Mouse (Mus musculus): ENCODE results near the gene Ankrd13a. TPM values are rescaled to one million over a fixed set of nuclear protein-coding genes. Genes with fewer than 3 reads are reported as not detected.

Ankrd13a gene
- polyA plus RNA-seq, 1 experiment from 2014 or later: 79.3 TPM

DNA sequence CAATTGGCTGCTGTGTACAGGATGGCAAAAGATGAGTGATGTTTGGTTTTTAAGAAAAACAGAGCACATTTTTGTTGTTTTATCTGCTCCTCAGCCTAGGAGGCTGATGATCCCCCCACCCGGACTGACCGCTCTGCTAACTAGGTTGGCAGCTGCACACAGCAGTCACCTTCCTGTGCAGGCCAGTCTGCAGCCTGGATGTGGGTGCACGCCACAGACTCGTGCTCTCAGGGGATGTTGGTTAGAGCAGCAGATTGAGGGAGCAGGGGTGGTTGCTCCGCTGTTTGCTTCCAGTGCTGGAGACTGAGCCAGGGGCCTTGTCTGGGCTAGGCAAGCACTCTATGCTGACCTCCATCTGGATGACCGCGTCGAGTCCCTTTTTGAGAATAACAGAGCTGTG is 4.7 kb upstream of the Ankrd13a start:
- no peak overlapping the region for H3K27ac ChIP-seq
- H3K4me1 ChIP-seq: peaks cover 19% of the 10 kb centered on the region
- no peaks in the 10 kb centered on the region for H3K27me3 ChIP-seq
- WGBS: 91% methylated on average over 8 of the region's 8 CpGs
- peaks cover 14% of the 10 kb centered on the region for H3K36me3 ChIP-seq
- H3K9me3 ChIP-seq: no peaks in the 10 kb centered on the region
- H3K4me2 ChIP-seq: no peak overlapping the region
- H3K9ac ChIP-seq: no peak overlapping the region
- no peak overlapping the region for H3K4me3 ChIP-seq
- ATAC-seq (ENCODE audit: borderline replicate concordance, extremely low read depth, low FRiP score, low TSS enrichment): no peak

DNA sequence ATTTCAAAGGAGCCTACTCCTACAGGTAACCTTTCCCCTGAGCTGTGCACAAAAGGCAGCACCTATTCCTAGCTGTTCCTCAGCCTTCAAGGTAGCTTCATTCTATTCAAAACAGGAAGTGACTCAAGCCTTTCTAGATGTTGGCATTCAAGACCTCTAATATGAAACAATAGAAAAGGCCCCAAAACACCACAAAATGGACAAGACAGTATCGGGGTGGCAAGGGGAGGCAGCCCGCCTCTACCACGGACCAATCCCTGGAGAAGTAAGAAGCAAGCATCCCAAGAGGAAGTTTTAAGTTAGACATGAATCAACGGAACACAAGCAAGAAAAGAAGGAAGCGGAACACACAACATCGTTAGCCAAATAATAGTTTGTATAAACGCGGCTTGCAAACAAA is 2.7 kb upstream of the Ankrd13a start:
- Histone ChIP-seq H3K27ac (0 out of 2 replicates have a peak overlapping the region, but pooled peaks have one; percentile 93), H3K9ac (no peak overlapping the region; the same call in 1 of the 2 replicates)

DNA sequence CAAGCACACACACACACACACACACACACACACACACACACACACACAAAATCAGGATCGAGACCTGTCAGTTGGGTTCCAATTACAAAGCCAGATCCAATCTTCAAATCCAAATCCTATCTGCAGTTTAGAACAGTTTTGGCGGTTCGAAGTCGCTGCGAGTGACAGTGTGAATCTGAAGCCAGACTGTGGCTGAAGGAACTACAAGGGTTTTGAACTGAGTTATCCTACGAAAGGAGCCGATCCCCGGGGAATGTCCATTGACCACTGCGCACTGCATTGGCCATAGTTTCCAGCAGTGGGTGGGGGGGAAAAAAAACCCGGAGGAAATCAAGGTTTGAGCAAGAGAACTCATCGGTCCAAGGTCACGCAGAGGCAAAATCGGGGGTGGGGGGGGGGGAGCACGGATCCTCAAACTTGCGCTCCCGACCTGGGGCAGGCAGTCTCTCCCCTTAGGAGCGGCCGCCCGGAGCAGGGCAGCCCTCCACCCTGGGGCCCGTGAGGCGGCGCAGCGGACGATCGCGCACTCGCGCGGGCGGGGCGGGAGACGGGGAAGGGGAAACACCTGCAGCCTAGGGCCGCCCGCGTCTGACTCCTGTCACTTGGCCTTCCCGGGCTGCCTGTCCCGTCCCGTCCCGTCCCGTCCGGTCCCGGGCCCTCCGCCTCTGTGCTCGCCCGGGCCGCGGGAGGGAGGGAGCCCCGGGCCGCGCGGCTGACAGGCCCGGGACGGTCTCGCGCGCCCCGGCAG is 1.8 kb upstream of the Ankrd13a start:
- no peaks in the 10 kb centered on the region for H3K9me3 ChIP-seq
- H3K9ac ChIP-seq: peak overlapping the region; percentile 91
- no peaks in the 10 kb centered on the region for H3K27me3 ChIP-seq
- H3K4me2 ChIP-seq: peak overlapping the region; percentile 79
- no peaks in the 10 kb centered on the region for H3K36me3 ChIP-seq
- 2% methylated on average over 22 of the region's 57 CpGs for WGBS
- H3K4me3 ChIP-seq: peak overlapping the region; percentile 98
- H3K27ac ChIP-seq: peak overlapping the region; percentile 93
- peak; percentile 58 for ATAC-seq (ENCODE audit: borderline replicate concordance, extremely low read depth, low FRiP score, low TSS enrichment)
- H3K4me1 ChIP-seq: peaks cover 31% of the 10 kb centered on the region

More for the DNA sequence above, 2.7 kb upstream of the Ankrd13a start:
- Histone ChIP-seq H3K4me1 (peaks cover 31% of the 10 kb centered on the region), H3K4me3 (peak overlapping the region; percentile 98), H3K27me3 (no peaks in the 10 kb centered on the region), H3K4me2 (peak overlapping the region; percentile 79), H3K9me3 (no peaks in the 10 kb centered on the region), H3K36me3 (no peaks in the 10 kb centered on the region)
- ATAC-seq (ENCODE audit: borderline replicate concordance, extremely low read depth, low FRiP score, low TSS enrichment): no peak
- 68% methylated on average over 8 of the region's 8 CpGs for WGBS

DNA sequence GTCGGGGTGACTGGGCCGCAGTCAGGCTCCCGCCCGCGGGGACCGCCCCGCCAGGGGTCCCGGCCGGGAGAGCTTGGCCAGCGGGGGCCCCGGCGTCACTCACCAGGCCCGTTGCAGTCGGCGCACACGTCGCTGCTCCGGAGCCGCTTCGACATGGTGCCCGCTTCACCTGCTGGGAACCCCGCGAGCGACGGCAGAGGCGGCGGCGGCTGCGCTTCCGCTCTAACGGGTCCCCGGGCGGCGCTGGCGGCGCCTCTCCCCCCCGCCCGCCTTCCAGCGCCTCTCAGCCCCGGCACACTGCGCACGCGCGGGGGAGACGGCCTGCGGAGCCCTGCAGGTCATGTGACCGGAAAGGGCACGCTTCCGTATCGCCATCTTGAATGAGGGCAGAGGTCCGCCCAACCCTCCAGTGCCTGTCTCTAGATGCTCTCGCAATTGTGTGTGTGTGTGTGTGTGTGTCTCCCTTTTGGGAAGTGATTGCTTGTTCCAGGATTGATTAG is 1.2 kb upstream of the Ankrd13a start:
- Histone ChIP-seq H3K4me3 (peak overlapping the region; percentile 98), H3K36me3 (no peaks in the 10 kb centered on the region)
- 0% methylated on average over 45 of the region's 52 CpGs for WGBS

DNA sequence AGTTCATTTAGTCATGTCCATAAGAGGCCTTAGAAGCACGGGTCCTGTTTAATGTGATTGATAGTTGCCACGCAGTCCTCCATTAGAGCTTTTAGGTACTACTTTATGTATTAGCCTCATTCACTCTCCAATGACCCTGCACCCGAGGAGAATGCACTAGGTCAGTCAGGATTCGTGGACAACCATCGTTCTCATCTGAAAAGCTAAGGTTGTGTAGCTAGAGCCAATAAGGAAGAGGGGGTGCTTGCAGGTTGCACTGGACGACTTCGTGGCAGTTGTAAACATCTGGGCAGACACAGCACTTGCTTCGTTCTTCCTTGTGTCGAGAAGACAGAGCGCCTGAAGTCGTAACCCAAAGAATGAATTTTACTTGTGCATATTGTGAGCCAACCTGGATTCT is 697 bp upstream of the Ankrd13a start:
- H3K27ac ChIP-seq: peak overlapping the region; percentile 93
- H3K4me1 ChIP-seq: peaks cover 40% of the 10 kb centered on the region
- H3K4me3 ChIP-seq: peak overlapping the region; percentile 98
- ATAC-seq (ENCODE audit: borderline replicate concordance, extremely low read depth, low FRiP score, low TSS enrichment): no peak; the same call in 1 of the 2 replicates
- peak overlapping the region; percentile 91 for H3K9ac ChIP-seq
- H3K4me2 ChIP-seq: peak overlapping the region; percentile 79
- 1% methylated on average over 11 of the region's 11 CpGs for WGBS
- H3K27me3 ChIP-seq: no peaks in the 10 kb centered on the region
- H3K36me3 ChIP-seq: no peaks in the 10 kb centered on the region
- H3K9me3 ChIP-seq: no peaks in the 10 kb centered on the region

More for the DNA sequence above, 1.2 kb upstream of the Ankrd13a start:
- no peaks in the 10 kb centered on the region for H3K9me3 ChIP-seq
- peaks cover 35% of the 10 kb centered on the region for H3K4me1 ChIP-seq
- peak overlapping the region; percentile 79 for H3K4me2 ChIP-seq
- peak overlapping the region; percentile 93 for H3K27ac ChIP-seq
- peak overlapping the region; percentile 91 for H3K9ac ChIP-seq
- H3K27me3 ChIP-seq: no peaks in the 10 kb centered on the region
- ATAC-seq (ENCODE audit: borderline replicate concordance, extremely low read depth, low FRiP score, low TSS enrichment): peak; percentile 86

DNA sequence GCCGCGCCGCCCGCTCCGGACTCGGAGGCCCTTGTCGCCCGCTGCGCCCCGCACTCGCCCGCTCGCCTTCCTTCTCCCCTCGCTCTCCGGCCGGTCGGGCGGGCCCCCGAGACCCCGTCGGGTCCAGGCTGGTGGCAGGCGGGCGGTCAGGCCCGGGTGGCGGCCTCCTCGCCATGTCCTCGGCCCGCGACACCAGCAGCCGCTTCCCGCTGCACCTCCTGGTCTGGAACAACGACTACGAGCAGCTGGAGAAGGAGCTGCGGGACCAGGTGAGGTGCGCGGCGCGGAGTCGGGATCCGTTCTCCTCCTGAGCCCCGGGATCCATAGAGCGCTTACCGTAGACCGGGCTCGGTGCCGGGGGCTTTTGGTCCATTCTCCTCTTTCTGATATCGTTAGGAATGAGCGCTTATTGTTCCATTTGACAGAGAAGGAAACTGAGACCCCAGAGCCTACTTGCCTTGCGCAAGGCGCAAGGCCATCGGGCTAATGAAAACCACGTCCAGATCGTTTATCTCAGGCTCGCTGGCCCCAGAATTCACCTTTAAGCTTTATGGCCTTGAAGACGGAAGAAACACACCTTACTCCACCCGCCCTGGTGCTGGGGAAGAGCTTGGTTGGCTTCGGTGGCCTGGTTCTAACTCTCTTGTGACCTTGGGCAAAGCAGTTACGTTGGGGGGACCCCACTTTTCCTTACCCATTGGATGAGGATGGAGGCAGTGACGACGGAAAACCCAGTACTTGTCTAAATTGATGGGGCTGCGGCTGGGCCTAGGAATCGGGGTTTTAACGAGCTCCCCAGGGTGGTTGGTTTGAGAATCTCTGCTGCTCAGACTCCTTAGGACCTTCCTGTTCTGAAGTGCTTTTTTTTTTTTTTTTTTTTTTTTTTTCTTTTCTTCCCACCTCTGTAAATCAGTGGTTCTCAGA is 841 bp downstream of the Ankrd13a start, which contains the start of gene Git2:
TSS of gene Git2 (minus strand) at position 462 of the 924 bp plus-strand sequence.
- peak within 1 kb of the TSS; percentile 93 for H3K27ac ChIP-seq
- no peaks in the 10 kb centered on the region for H3K9me3 ChIP-seq
- ATAC-seq (ENCODE audit: borderline replicate concordance, extremely low read depth, low FRiP score, low TSS enrichment): no peak; the same call in 1 of the 2 replicates
- no peaks in the 10 kb centered on the region for H3K27me3 ChIP-seq
- H3K4me1 ChIP-seq: peaks cover 42% of the 10 kb centered on the region
- peak within 1 kb of the TSS; percentile 91 for H3K9ac ChIP-seq
- under 1% methylated on average over 62 of the region's 63 CpGs for WGBS
- no peaks in the 10 kb centered on the region for H3K36me3 ChIP-seq
- H3K4me3 ChIP-seq: peak within 1 kb of the TSS; percentile 98
- peak within 1 kb of the TSS; percentile 79 for H3K4me2 ChIP-seq

DNA sequence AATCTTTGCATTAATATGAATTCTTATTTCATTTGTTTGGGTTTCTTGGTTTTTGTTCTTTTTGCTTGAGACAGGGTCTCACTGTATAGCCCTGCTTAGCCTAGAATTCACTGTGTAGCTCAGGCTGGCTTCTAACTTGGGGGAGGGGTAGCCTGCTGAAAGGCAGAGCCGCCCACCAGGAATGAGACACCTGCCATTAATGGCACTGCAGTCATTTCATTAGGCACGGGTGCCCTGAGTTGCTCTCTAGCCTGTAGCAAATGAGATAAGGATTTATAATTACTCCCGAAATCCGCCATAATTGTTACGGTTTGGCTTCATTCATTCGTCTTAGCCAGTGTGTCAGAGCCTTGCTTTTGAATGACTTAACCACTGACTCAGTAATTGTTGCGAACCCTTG is 1.7 kb downstream of the Ankrd13a start:
- peak overlapping the region; percentile 98 for H3K4me3 ChIP-seq
- H3K27ac ChIP-seq: no peak overlapping the region
- no peaks in the 10 kb centered on the region for H3K27me3 ChIP-seq
- H3K36me3 ChIP-seq: no peaks in the 10 kb centered on the region
- H3K4me2 ChIP-seq: peak overlapping the region; percentile 79
- no peaks in the 10 kb centered on the region for H3K9me3 ChIP-seq
- peak overlapping the region; percentile 91; the same call in 1 of the 2 replicates for H3K9ac ChIP-seq
- no peak for ATAC-seq (ENCODE audit: borderline replicate concordance, extremely low read depth, low FRiP score, low TSS enrichment)
- WGBS: 70% methylated on average over 7 of the region's 7 CpGs
- H3K4me1 ChIP-seq: peaks cover 38% of the 10 kb centered on the region

- H3K27me3 ChIP-seq: no peaks in the 10 kb centered on the region
- H3K4me1 ChIP-seq: peaks cover 61% of the 10 kb centered on the region
- no peak overlapping the region for H3K27ac ChIP-seq
- no peak overlapping the region for H3K4me3 ChIP-seq
- no peaks in the 10 kb centered on the region for H3K9me3 ChIP-seq
- ATAC-seq (ENCODE audit: borderline replicate concordance, extremely low read depth, low FRiP score, low TSS enrichment): no peak
- no peak overlapping the region for H3K9ac ChIP-seq
- WGBS: 49% methylated on average over 7 of the region's 7 CpGs
- no peaks in the 10 kb centered on the region for H3K36me3 ChIP-seq
- H3K4me2 ChIP-seq: no peak overlapping the region
These were observed 5.5 kb downstream of the Ankrd13a start for GRCm38 (mm10) chr5:114779956-114780489.

GRCm38 (mm10) chr5:114780912-114781311 is 6.4 kb downstream of the Ankrd13a start:
- peaks cover 63% of the 10 kb centered on the region for H3K4me1 ChIP-seq
- H3K4me3 ChIP-seq: no peak overlapping the region
- no peaks in the 10 kb centered on the region for H3K27me3 ChIP-seq
- WGBS: 81% methylated on average over 7 of the region's 7 CpGs
- no peaks in the 10 kb centered on the region for H3K9me3 ChIP-seq
- H3K4me2 ChIP-seq: no peak overlapping the region
- no peak for ATAC-seq (ENCODE audit: borderline replicate concordance, extremely low read depth, low FRiP score, low TSS enrichment)
- H3K36me3 ChIP-seq: no peaks in the 10 kb centered on the region
- H3K27ac ChIP-seq: no peak overlapping the region
- H3K9ac ChIP-seq: no peak overlapping the region

- ATAC-seq (ENCODE audit: borderline replicate concordance, extremely low read depth, low FRiP score, low TSS enrichment): no peak
- no peaks in the 10 kb centered on the region for H3K27me3 ChIP-seq
- H3K4me3 ChIP-seq: no peak overlapping the region
- no peaks in the 10 kb centered on the region for H3K9me3 ChIP-seq
- peak overlapping the region; percentile 57 for H3K27ac ChIP-seq
- no peak overlapping the region for H3K4me2 ChIP-seq
- H3K9ac ChIP-seq: no peak overlapping the region
- 54% methylated on average over 9 of the region's 9 CpGs for WGBS
- peaks cover 54% of the 10 kb centered on the region for H3K4me1 ChIP-seq
- H3K36me3 ChIP-seq: peaks cover 16% of the 10 kb centered on the region; the same call in 1 of the 2 replicates
These were observed 8.5 kb downstream of the Ankrd13a start for GRCm38 (mm10) chr5:114782991-114783390.

GRCm38 (mm10) chr5:114783405-114784163 is 9.1 kb downstream of the Ankrd13a start:
- no peak overlapping the region for H3K4me3 ChIP-seq
- peak overlapping the region; percentile 57 for H3K27ac ChIP-seq

More at GRCm38 (mm10) chr5:114783405-114784163, 9.1 kb downstream of the Ankrd13a start:
- no peaks in the 10 kb centered on the region for H3K27me3 ChIP-seq
- H3K4me2 ChIP-seq: no peak overlapping the region
- no peaks in the 10 kb centered on the region for H3K9me3 ChIP-seq
- no peak overlapping the region for H3K9ac ChIP-seq
- peaks cover 50% of the 10 kb centered on the region for H3K4me1 ChIP-seq
- H3K36me3 ChIP-seq: peaks cover 22% of the 10 kb centered on the region; the same call in 1 of the 2 replicates
- ATAC-seq (ENCODE audit: borderline replicate concordance, extremely low read depth, low FRiP score, low TSS enrichment): peak; percentile 70
- 67% methylated on average over 12 of the region's 12 CpGs for WGBS

Measured in lung, embryonic 15.5 days (tissue).